Mouse (Mus musculus): Measurements from ENCODE around the gene Jam2.

Jam2 gene

GRCm38 (mm10) chr16:84774003-84774703 lies at the start of gene Jam2:
Gene Jam2, plus strand, starts transcription at chr16:84774123.
- no peak for DNase-seq (ENCODE audit: low spot score)

- DNase-seq (ENCODE audit: low spot score): no peak
Observed at GRCm38 (mm10) chr16:84734806-84735165, 39.1 kb upstream of the Jam2 start.

GRCm38 (mm10) chr16:84735166-84736105 lies 38.5 kb upstream of the Jam2 start, which contains the start of gene Mrpl39:
Gene Mrpl39, minus strand, starts transcription at chr16:84735742.
- peak; percentile 95 for DNase-seq (ENCODE audit: low spot score)

- DNase-seq (ENCODE audit: low spot score): no peak
Observed at GRCm38 (mm10) chr16:84737358-84737757, 36.6 kb upstream of the Jam2 start.

GRCm38 (mm10) chr16:84744703-84745490 lies 29.0 kb upstream of the Jam2 start:
- DNase-seq (ENCODE audit: low spot score): no peak

GRCm38 (mm10) chr16:84745721-84746306 lies 28.1 kb upstream of the Jam2 start:
- no peak for DNase-seq (ENCODE audit: low spot score)

GRCm38 (mm10) chr16:84767956-84768355 lies 6.0 kb upstream of the Jam2 start:
- DNase-seq (ENCODE audit: low spot score): no peak

GRCm38 (mm10) chr16:84769182-84769581 lies 4.7 kb upstream of the Jam2 start:
- DNase-seq (ENCODE audit: low spot score): no peak

- no peak for DNase-seq (ENCODE audit: low spot score)
Observed at GRCm38 (mm10) chr16:84769619-84770464, 4.1 kb upstream of the Jam2 start.

- DNase-seq (ENCODE audit: low spot score): no peak
Observed at GRCm38 (mm10) chr16:84770891-84771290, 3.0 kb upstream of the Jam2 start.

GRCm38 (mm10) chr16:84771461-84771860 lies 2.5 kb upstream of the Jam2 start:
- DNase-seq (ENCODE audit: low spot score): no peak

GRCm38 (mm10) chr16:84772496-84773267 lies 1.2 kb upstream of the Jam2 start:
- DNase-seq (ENCODE audit: low spot score): no peak

GRCm38 (mm10) chr16:84773268-84773861 lies 558 bp upstream of the Jam2 start:
- DNase-seq (ENCODE audit: low spot score): no peak

GRCm38 (mm10) chr16:84774761-84775231 lies 873 bp downstream of the Jam2 start:
- no peak for DNase-seq (ENCODE audit: low spot score)

- DNase-seq (ENCODE audit: low spot score): no peak
Observed at GRCm38 (mm10) chr16:84775356-84775755, 1.4 kb downstream of the Jam2 start.

- DNase-seq (ENCODE audit: low spot score): no peak
Observed at GRCm38 (mm10) chr16:84776089-84776784, 2.3 kb downstream of the Jam2 start.

GRCm38 (mm10) chr16:84778431-84778830 lies 4.5 kb downstream of the Jam2 start:
- DNase-seq (ENCODE audit: low spot score): no peak

GRCm38 (mm10) chr16:84778861-84779630 lies 5.1 kb downstream of the Jam2 start:
- no peak for DNase-seq (ENCODE audit: low spot score)
